Mouse (Mus musculus) MEL (cell line): ENCODE measurements around the gene Creg1. TPM values are rescaled to one million over a fixed set of nuclear protein-coding genes. Genes with fewer than 3 reads are reported as not detected.
A peak's percentile ranks its signal among the peaks of the same experiment; 100 is the strongest.

Source experiments
- DNase-seq: peaks from one replicate; pipeline ENCODE4 v3.0.0; 2011; ENCODE audit warnings: low read depth, low spot score
- H3K27ac ChIP-seq: 2 replicates; pipeline ENCODE4 v1.5.1; 2012; ENCODE audit warnings: low read depth, mild to moderate bottlenecking, control low read depth, low read length, moderate library complexity; ENCODE audit not compliant: control insufficient read depth
- H3K27me3 ChIP-seq, 2 experiments: fragments of 150-350 bp in 1 of 2; sonication (generic) in 1 of 2; 2 replicates each; pipeline ENCODE4 v1.6.1; 2012; ENCODE audit warnings: low read length in 2 of 2, mild to moderate bottlenecking in 2 of 2, improper control_type of control experiment in 1 of 2, moderate library complexity in 1 of 2; ENCODE audit not compliant: insufficient read depth in 2 of 2, control insufficient read depth in 1 of 2
- H3K36me3 ChIP-seq, 2 experiments: 2 replicates each; pipeline ENCODE4 v1.6.1; 2012 to 2014; ENCODE audit warnings: low read length in 2 of 2, improper control_type of control experiment in 1 of 2, inconsistent platforms in 1 of 2, mild to moderate bottlenecking in 1 of 2; ENCODE audit not compliant: insufficient read depth in 2 of 2, control insufficient read depth in 1 of 2
- H3K4me1 ChIP-seq, 2 experiments: fragments of 150-350 bp in 1 of 2; sonication (generic) in 1 of 2; 2 replicates each; pipeline ENCODE4 v1.6.1; 2012; ENCODE audit warnings: low read length in 2 of 2, improper control_type of control experiment in 1 of 2, mild to moderate bottlenecking in 1 of 2; ENCODE audit not compliant: insufficient read depth in 2 of 2, control insufficient read depth in 1 of 2
- H3K4me3 ChIP-seq, 2 experiments: fragments of 150-350 bp in 1 of 2; sonication (generic) in 1 of 2; 2 replicates each; pipeline ENCODE4 v1.5.1; 2012; ENCODE audit warnings: low read depth in 2 of 2, low read length in 2 of 2, mild to moderate bottlenecking in 2 of 2, moderate library complexity in 2 of 2, control low read depth in 1 of 2, improper control_type of control experiment in 1 of 2; ENCODE audit not compliant: control insufficient read depth in 1 of 2, insufficient read depth in 1 of 2
- H3K79me2 ChIP-seq: 2 replicates; pipeline ENCODE4 v1.6.1; 2012; ENCODE audit warnings: mild to moderate bottlenecking, low read length, moderate library complexity; ENCODE audit not compliant: control insufficient read depth, poor library complexity, insufficient read depth
- H3K9ac ChIP-seq: 2 replicates; pipeline ENCODE4 v1.6.1; 2012; ENCODE audit warnings: low read depth, mild to moderate bottlenecking, control low read depth, low read length, moderate library complexity; ENCODE audit not compliant: control insufficient read depth, poor library complexity, severe bottlenecking
- H3K9me3 ChIP-seq: fragments of 150-350 bp; sonication (generic); replicated peaks from 2 replicates; pipeline ENCODE4 v1.6.1; 2012; ENCODE audit warnings: mild to moderate bottlenecking, low read length, improper control_type of control experiment, moderate library complexity; ENCODE audit not compliant: insufficient read depth
- BHLHE40 ChIP-seq: IDR thresholded peaks from 2 replicates; pipeline ENCODE4 v1.6.1; 2012; ENCODE audit warnings: low read depth, mild to moderate bottlenecking, inconsistent platforms, low read length, improper control_type of control experiment, borderline replicate concordance
- CHD1 ChIP-seq: IDR thresholded peaks from 2 replicates; pipeline ENCODE4 v1.6.1; 2012; ENCODE audit warnings: low read depth, mild to moderate bottlenecking, inconsistent platforms, low read length, improper control_type of control experiment
- CHD2 ChIP-seq: IDR thresholded peaks from 2 replicates; pipeline ENCODE4 v1.6.1; 2011; ENCODE audit warnings: low read length, improper control_type of control experiment
- CTCF ChIP-seq, 3 experiments: IDR thresholded peaks in 2 of 3; conservative IDR thresholded peaks in 1 of 3; 2 replicates each; pipeline ENCODE4 v1.5.1; 2011 to 2012; ENCODE audit warnings: low read length in 3 of 3, low read depth in 2 of 3, mild to moderate bottlenecking in 2 of 3, improper control_type of control experiment in 1 of 3, inconsistent platforms in 1 of 3, mixed read lengths in 1 of 3, moderate library complexity in 1 of 3; ENCODE audit not compliant: control insufficient read depth in 1 of 3, insufficient read depth in 1 of 3, poor library complexity in 1 of 3, severe bottlenecking in 1 of 3
- E2F4 ChIP-seq: IDR thresholded peaks from 2 replicates; pipeline ENCODE4 v1.6.1; 2011; ENCODE audit warnings: low read depth, low read length, improper control_type of control experiment, borderline replicate concordance
- ELF1 ChIP-seq: IDR thresholded peaks from 2 replicates; pipeline ENCODE4 v1.6.1; 2014; ENCODE audit warnings: low read depth, mild to moderate bottlenecking, inconsistent platforms, low read length, improper control_type of control experiment, moderate library complexity
- EP300 ChIP-seq, 2 experiments: IDR thresholded peaks; 2 replicates each; pipeline ENCODE4 v1.6.1; 2011; ENCODE audit warnings: improper control_type of control experiment in 2 of 2, low read length in 2 of 2, low read depth in 1 of 2, mild to moderate bottlenecking in 1 of 2
- ETS1 ChIP-seq: IDR thresholded peaks from 2 replicates; pipeline ENCODE4 v1.6.1; 2012; ENCODE audit warnings: low read depth, mild to moderate bottlenecking, inconsistent platforms, low read length, improper control_type of control experiment, moderate library complexity
- GATA1 ChIP-seq: IDR thresholded peaks from 2 replicates; pipeline ENCODE4 v1.6.1; 2011; ENCODE audit warnings: low read depth, low read length, improper control_type of control experiment
- HCFC1 ChIP-seq: IDR thresholded peaks from 2 replicates; pipeline ENCODE4 v1.6.1; 2012; ENCODE audit warnings: low read depth, mild to moderate bottlenecking, inconsistent platforms, low read length, improper control_type of control experiment, moderate library complexity
- JUND ChIP-seq: IDR thresholded peaks from 2 replicates; pipeline ENCODE4 v1.6.1; 2011; ENCODE audit warnings: low read depth, mild to moderate bottlenecking, improper control_type of control experiment, low read length
- KAT2A ChIP-seq: conservative IDR thresholded peaks from 2 replicates; pipeline ENCODE4 v1.6.1; 2012; ENCODE audit warnings: low read depth, low read length, improper control_type of control experiment, inconsistent platforms
- MAFK ChIP-seq: IDR thresholded peaks from 2 replicates; pipeline ENCODE4 v1.6.1; 2011; ENCODE audit warnings: low read depth, mild to moderate bottlenecking, low read length, improper control_type of control experiment, borderline replicate concordance
- MAX ChIP-seq: IDR thresholded peaks from 2 replicates; pipeline ENCODE4 v1.6.1; 2011; ENCODE audit warnings: low read length, improper control_type of control experiment
- MAZ ChIP-seq: IDR thresholded peaks from 2 replicates; pipeline ENCODE4 v1.6.1; 2012; ENCODE audit warnings: low read depth, mild to moderate bottlenecking, inconsistent platforms, low read length, improper control_type of control experiment
- MEF2A ChIP-seq: IDR thresholded peaks from 2 replicates; pipeline ENCODE4 v1.6.1; 2014; ENCODE audit warnings: low read depth, mild to moderate bottlenecking, inconsistent platforms, low read length, improper control_type of control experiment; ENCODE audit not compliant: poor library complexity, insufficient replicate concordance, severe bottlenecking; ENCODE audit errors: extremely low read depth
- MXI1 ChIP-seq: IDR thresholded peaks from 2 replicates; pipeline ENCODE4 v1.6.1; 2011; ENCODE audit warnings: mild to moderate bottlenecking, low read depth, low read length, improper control_type of control experiment
- MYB ChIP-seq: IDR thresholded peaks from 2 replicates; pipeline ENCODE4 v1.6.1; 2011; ENCODE audit warnings: mild to moderate bottlenecking, low read depth, low read length, improper control_type of control experiment
- MYC ChIP-seq: IDR thresholded peaks from 2 replicates; pipeline ENCODE4 v1.6.1; 2011; ENCODE audit warnings: low read depth, mild to moderate bottlenecking, low read length, improper control_type of control experiment, moderate library complexity
- NELFE ChIP-seq: IDR thresholded peaks from 2 replicates; pipeline ENCODE4 v1.6.1; 2011; ENCODE audit warnings: low read depth, low read length, improper control_type of control experiment
- NRF1 ChIP-seq: IDR thresholded peaks from 2 replicates; pipeline ENCODE4 v1.6.1; 2014; ENCODE audit warnings: low read depth, mild to moderate bottlenecking, inconsistent platforms, low read length, improper control_type of control experiment, moderate library complexity; ENCODE audit not compliant: poor library complexity, insufficient read depth, severe bottlenecking
- POLR2A ChIP-seq, 2 experiments: IDR thresholded peaks; 2 replicates each; pipeline ENCODE4 v1.6.1; 2011 to 2012; ENCODE audit warnings: low read length in 2 of 2, mild to moderate bottlenecking in 2 of 2, control low read depth in 1 of 2, improper control_type of control experiment in 1 of 2, low read depth in 1 of 2, moderate library complexity in 1 of 2; ENCODE audit not compliant: control insufficient read depth in 1 of 2, insufficient read depth in 1 of 2, poor library complexity in 1 of 2
- POLR2AphosphoS2 ChIP-seq: IDR thresholded peaks from 2 replicates; pipeline ENCODE4 v1.6.1; 2011; ENCODE audit warnings: low read length, improper control_type of control experiment
- POLR2AphosphoS5 ChIP-seq: IDR thresholded peaks from 2 replicates; pipeline ENCODE4 v1.6.1; 2012; ENCODE audit warnings: low read depth, borderline replicate concordance, mild to moderate bottlenecking, inconsistent platforms, low read length, moderate library complexity, mixed read lengths
- RAD21 ChIP-seq: IDR thresholded peaks from 2 replicates; pipeline ENCODE4 v1.6.1; 2011; ENCODE audit warnings: mild to moderate bottlenecking, low read depth, low read length, improper control_type of control experiment
- SIN3A ChIP-seq: IDR thresholded peaks from 2 replicates; pipeline ENCODE4 v1.6.1; 2012; ENCODE audit warnings: low read length, improper control_type of control experiment, inconsistent platforms
- SMC3 ChIP-seq: IDR thresholded peaks from 2 replicates; pipeline ENCODE4 v1.6.1; 2011; ENCODE audit warnings: low read depth, low read length, improper control_type of control experiment
- TAL1 ChIP-seq: IDR thresholded peaks from 2 replicates; pipeline ENCODE4 v1.6.1; 2012; ENCODE audit warnings: mild to moderate bottlenecking, inconsistent platforms, low read length, moderate library complexity, mixed read lengths
- TBP ChIP-seq: IDR thresholded peaks from 2 replicates; pipeline ENCODE4 v1.8.0; 2011; ENCODE audit warnings: low read depth, low read length, improper control_type of control experiment
- TCF12 ChIP-seq: IDR thresholded peaks from 2 replicates; pipeline ENCODE4 v1.6.1; 2014; ENCODE audit warnings: low read depth, mild to moderate bottlenecking, inconsistent platforms, low read length, improper control_type of control experiment, moderate library complexity
- USF1 ChIP-seq: IDR thresholded peaks from 2 replicates; pipeline ENCODE4 v1.6.1; 2014; ENCODE audit warnings: low read depth, mild to moderate bottlenecking, inconsistent platforms, low read length, improper control_type of control experiment, moderate library complexity
- USF2 ChIP-seq, 2 experiments: IDR thresholded peaks; 2 replicates each; pipeline ENCODE4 v1.6.1; 2011 to 2012; ENCODE audit warnings: improper control_type of control experiment in 2 of 2, low read length in 2 of 2, borderline replicate concordance in 1 of 2, inconsistent platforms in 1 of 2, low read depth in 1 of 2, mild to moderate bottlenecking in 1 of 2; ENCODE audit not compliant: insufficient read depth in 1 of 2
- ZC3H11A ChIP-seq: IDR thresholded peaks from 2 replicates; pipeline ENCODE4 v1.6.1; 2012; ENCODE audit warnings: low read depth, mild to moderate bottlenecking, inconsistent platforms, low read length, improper control_type of control experiment
- ZMIZ1 ChIP-seq: IDR thresholded peaks from 2 replicates; pipeline ENCODE4 v1.6.1; 2012; ENCODE audit warnings: low read depth, mild to moderate bottlenecking, inconsistent platforms, low read length, improper control_type of control experiment, moderate library complexity
- ZNF384 ChIP-seq: IDR thresholded peaks from 2 replicates; pipeline ENCODE4 v1.6.1; 2012; ENCODE audit warnings: low read depth, mild to moderate bottlenecking, inconsistent platforms, low read length, improper control_type of control experiment
- polyA plus RNA-seq, 2 experiments: library from polyadenylated mRNA; stranded (reverse) in 1 of 2; unstranded in 1 of 2; fragments of >175 nt in 1 of 2; fragments of >200 nt in 1 of 2; gene quantifications; 2 replicates each; pipeline versions ENCODE4 v1.2.1 to v1.2.4; 2012; ENCODE audit warnings: low replicate concordance in 2 of 2, low read depth in 1 of 2; ENCODE audit not compliant: insufficient read length in 2 of 2, insufficient read depth in 1 of 2, missing spikeins in 1 of 2
- total RNA-seq: library from RNA; depleted of rRNA; stranded (reverse); fragments of 300-350 nt; gene quantifications from 2 replicates; pipeline ENCODE4 v1.2.3, GENCODE M21; 2012

The Creg1 gene
- total and polyA plus RNA-seq, 3 experiments: 83.6 to 184 TPM; not detected in 1

- Histone ChIP-seq H3K9ac (peak overlapping the region; percentile 45), H3K4me1 (no peaks in the 10 kb centered on the region), H3K36me3 (no peaks in the 10 kb centered on the region), H3K79me2 (no peaks in the 10 kb centered on the region), H3K9me3 (no peaks in the 10 kb centered on the region), H3K4me3 (peak overlapping the region; percentile 37 to 40; a peak in 3 of 4 replicates), H3K27me3 (no peaks in the 10 kb centered on the region), H3K27ac (no peak overlapping the region)
- DNase-seq: peak; percentile 93
- no peak for TF ChIP-seq HCFC1
- TF ChIP-seq MXI1: peak; percentile 46; the same call in 1 of the 2 replicates
- TF ChIP-seq SMC3: peak; percentile 94
- TF ChIP-seq KAT2A: no peak
- no peak; the same call in 1 of the 2 replicates for TF ChIP-seq ZNF384
- no peak for TF ChIP-seq CHD2
- TF ChIP-seq POLR2AphosphoS2: no peak
- 0 out of 2 replicates have a peak, but pooled peaks have one; percentile 50 for TF ChIP-seq SIN3A
- peak; percentile 88 for TF ChIP-seq RAD21
- TF ChIP-seq MYB: no peak
- TF ChIP-seq NRF1: no peak
- TF ChIP-seq MYC: 0 out of 2 replicates have a peak, but pooled peaks have one; percentile 38
- no peak for TF ChIP-seq E2F4
- no peak for TF ChIP-seq MAFK
- TF ChIP-seq TCF12: no peak
- TF ChIP-seq NELFE: no peak
- TF ChIP-seq ELF1: no peak
- TF ChIP-seq JUND: no peak
- TF ChIP-seq TAL1: no peak
- no peak for TF ChIP-seq ZMIZ1
- peak; percentile 93 for TF ChIP-seq ZC3H11A
- no peak for TF ChIP-seq MEF2A
- no peak for TF ChIP-seq ETS1
- no peak for TF ChIP-seq MAZ
- TF ChIP-seq POLR2AphosphoS5: no peak
- peak; percentile 42; the same call in 1 of the 2 replicates for TF ChIP-seq TBP
- TF ChIP-seq GATA1: no peak
- TF ChIP-seq USF1: no peak
- TF ChIP-seq USF2 (IDR thresholded peaks at IDR 0.05; ENCODE audit: borderline replicate concordance in 1 of 2, insufficient read depth in 1 of 2, low read depth in 1 of 2, low read length in 2 of 2): no peak
- no peak for TF ChIP-seq MAX
- no peak for TF ChIP-seq EP300 (IDR thresholded peaks at IDR 0.05; ENCODE audit: low read depth in 1 of 2, low read length in 2 of 2)
- peak; percentile 73 to 89 (median 82) for TF ChIP-seq CTCF (IDR thresholded peaks at IDR 0.05 in 2 of 3, conservative IDR thresholded peaks at IDR 0.05 in 1 of 3; ENCODE audit: control insufficient read depth in 1 of 3, insufficient read depth in 1 of 3, low read depth in 2 of 3, low read length in 3 of 3, poor library complexity in 1 of 3, severe bottlenecking in 1 of 3)
- no peak for TF ChIP-seq BHLHE40
- TF ChIP-seq POLR2A (IDR thresholded peaks at IDR 0.05; ENCODE audit: control insufficient read depth in 1 of 2, insufficient read depth in 1 of 2, low read depth in 1 of 2, low read length in 2 of 2, poor library complexity in 1 of 2): no peak
- TF ChIP-seq CHD1: no peak
Measured at GRCm38 (mm10) chr1:165735826-165736818, 27.4 kb upstream of the Creg1 start.
